Mouse (Mus musculus): ENCODE measurements around the gene Ggact. TPM values are rescaled to one million over a fixed set of nuclear protein-coding genes. Genes with fewer than 3 reads are reported as not detected.

Ggact gene
- total RNA-seq, 1 experiment from 2014 or later: 12.7 TPM

- no peak for ATAC-seq (replicated peaks; ENCODE audit: low read depth, poor library complexity, severe bottlenecking)
These were observed 40.9 kb downstream of the Ggact start for GRCm38 (mm10) chr14:122872612-122873011.

GRCm38 (mm10) chr14:122871841-122872580 lies 41.5 kb downstream of the Ggact start:
- ATAC-seq (replicated peaks; ENCODE audit: low read depth, poor library complexity, severe bottlenecking): no peak

- no peak for ATAC-seq (replicated peaks; ENCODE audit: low read depth, poor library complexity, severe bottlenecking)
These were observed 43.7 kb downstream of the Ggact start for GRCm38 (mm10) chr14:122869831-122870230.

GRCm38 (mm10) chr14:122867531-122868285 lies 45.8 kb downstream of the Ggact start:
- ATAC-seq (replicated peaks; ENCODE audit: low read depth, poor library complexity, severe bottlenecking): no peak

GRCm38 (mm10) chr14:122865462-122866129 lies 48.0 kb downstream of the Ggact start:
- ATAC-seq (replicated peaks; ENCODE audit: low read depth, poor library complexity, severe bottlenecking): no peak; the same call in 1 of the 2 replicates

- no peak for ATAC-seq (replicated peaks; ENCODE audit: low read depth, poor library complexity, severe bottlenecking)
These were observed 50.9 kb downstream of the Ggact start for GRCm38 (mm10) chr14:122862623-122863022.

GRCm38 (mm10) chr14:122859792-122860191 lies 53.8 kb downstream of the Ggact start:
- no peak for ATAC-seq (replicated peaks; ENCODE audit: low read depth, poor library complexity, severe bottlenecking)

GRCm38 (mm10) chr14:122852506-122853057 lies 61.0 kb downstream of the Ggact start:
- ATAC-seq (replicated peaks; ENCODE audit: low read depth, poor library complexity, severe bottlenecking): peak; percentile 43; the same call in 1 of the 2 replicates

- no peak for ATAC-seq (replicated peaks; ENCODE audit: low read depth, poor library complexity, severe bottlenecking)
These were observed 76.5 kb downstream of the Ggact start for GRCm38 (mm10) chr14:122837018-122837417.

- ATAC-seq (replicated peaks; ENCODE audit: low read depth, poor library complexity, severe bottlenecking): no peak
These were observed 77.3 kb downstream of the Ggact start for GRCm38 (mm10) chr14:122836221-122836620.

- ATAC-seq (replicated peaks; ENCODE audit: low read depth, poor library complexity, severe bottlenecking): no peak
These were observed 77.9 kb downstream of the Ggact start for GRCm38 (mm10) chr14:122835487-122836190.

- no peak for ATAC-seq (replicated peaks; ENCODE audit: low read depth, poor library complexity, severe bottlenecking)
These were observed 78.8 kb downstream of the Ggact start for GRCm38 (mm10) chr14:122834753-122835152.

- no peak for ATAC-seq (replicated peaks; ENCODE audit: low read depth, poor library complexity, severe bottlenecking)
These were observed 79.9 kb downstream of the Ggact start for GRCm38 (mm10) chr14:122833666-122834065.

GRCm38 (mm10) chr14:122830433-122830832 lies 83.1 kb downstream of the Ggact start:
- ATAC-seq (replicated peaks; ENCODE audit: low read depth, poor library complexity, severe bottlenecking): no peak

- ATAC-seq (replicated peaks; ENCODE audit: low read depth, poor library complexity, severe bottlenecking): no peak
These were observed 88.1 kb downstream of the Ggact start for GRCm38 (mm10) chr14:122825464-122825863.

GRCm38 (mm10) chr14:122823791-122824190 lies 89.8 kb downstream of the Ggact start:
- no peak for ATAC-seq (replicated peaks; ENCODE audit: low read depth, poor library complexity, severe bottlenecking)

- ATAC-seq (replicated peaks; ENCODE audit: low read depth, poor library complexity, severe bottlenecking): no peak
These were observed 92.6 kb downstream of the Ggact start for GRCm38 (mm10) chr14:122821002-122821401.

- no peak for ATAC-seq (replicated peaks; ENCODE audit: low read depth, poor library complexity, severe bottlenecking)
These were observed 113.3 kb downstream of the Ggact start for GRCm38 (mm10) chr14:122800296-122800695.

GRCm38 (mm10) chr14:122793368-122793767 lies 120.2 kb downstream of the Ggact start:
- no peak for ATAC-seq (replicated peaks; ENCODE audit: low read depth, poor library complexity, severe bottlenecking)

GRCm38 (mm10) chr14:122790111-122790510 lies 123.4 kb downstream of the Ggact start:
- ATAC-seq (replicated peaks; ENCODE audit: low read depth, poor library complexity, severe bottlenecking): no peak

All from common myeloid progenitor, adult 5-6 weeks (primary cell).